10 mouse cellular contexts compared by ENCODE assay signal in the genomic region with DNA sequence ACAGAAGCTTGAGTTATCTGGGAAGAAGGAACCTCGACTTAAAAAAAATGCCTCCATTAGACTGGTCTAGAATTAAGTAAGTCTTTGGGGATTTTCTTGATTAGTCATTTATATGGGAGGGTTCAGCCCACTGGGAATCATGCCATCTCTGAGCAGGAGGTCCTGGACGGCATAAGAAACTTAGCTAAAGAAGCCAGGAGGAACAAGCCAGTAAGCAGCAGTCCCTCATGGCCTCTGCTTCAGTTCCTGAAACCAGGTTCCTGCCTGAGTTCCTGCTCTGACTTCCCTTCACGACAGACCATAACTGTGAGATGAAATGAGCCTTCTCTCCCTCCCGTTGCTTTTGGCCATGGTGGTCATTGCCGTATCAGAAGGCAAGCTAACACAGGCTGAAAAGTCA. TPM values are rescaled to one million over a fixed set of nuclear protein-coding genes. Genes with fewer than 3 reads are reported as not detected.
DNase-seq lines count a peak whose midpoint lies in the region; ATAC-seq lines count a peak whose summit lies in the region.
"Had no signal": no experiment of that assay in that cellular context is flagged by ENCODE, and none has a peak within 500 bp of the region (broad histone marks: within the 10 kb centered on the region; RNA-seq: fewer than 3 reads in every experiment).

No protein-coding gene starts in this region.

- intact Hi-C loops in left cerebral cortex, postnatal 4 days (cut with DNase I) = no loop called here
- intact Hi-C loops in left cerebral cortex, postnatal 36 days (cut with DNase I) = no loop called here

- no peak overlapping the region for H3K4me3 ChIP-seq in brown adipose tissue, adult 24 weeks (ENCODE audit: insufficient read depth, low read depth, low read length)
- no peak overlapping the region for H3K4me3 ChIP-seq in heart, embryonic 15.5 days
- H3K4me3 ChIP-seq: lung, embryonic 15.5 days had no signal

- H3K27ac ChIP-seq in brown adipose tissue, adult 24 weeks (replicated peaks; ENCODE audit: low read depth, low read length) = peak overlapping the region; percentile 45
- H3K27ac ChIP-seq in heart, embryonic 15.5 days = peak overlapping the region; percentile 51; the same call in 1 of the 2 replicates
- H3K27ac ChIP-seq: lung, embryonic 15.5 days had no signal

- H3K4me1 ChIP-seq in brown adipose tissue, adult 24 weeks (ENCODE audit: control insufficient read depth, insufficient read depth, insufficient read length, low read length) = peaks cover 7% of the 10 kb centered on the region
- peaks cover 4% of the 10 kb centered on the region for H3K4me1 ChIP-seq in heart, embryonic 15.5 days (replicated peaks)

- no peaks in the 10 kb centered on the region for H3K27me3 ChIP-seq in heart, embryonic 15.5 days
- H3K27me3 ChIP-seq: lung, embryonic 15.5 days had no signal

- H3K4me2 ChIP-seq in heart, embryonic 15.5 days = no peak overlapping the region

- ATAC-seq in heart, embryonic 15.5 days (replicated peaks; ENCODE audit: insufficient number of reproducible peaks, insufficient read depth, low FRiP score, low read depth) = no peak
- ATAC-seq in megakaryocyte, adult 5-6 weeks (ENCODE audit: poor library complexity, severe bottlenecking) = peak; percentile 81
- ATAC-seq in cerebellum, adult (ENCODE audit: insufficient number of reproducible peaks, low FRiP score, low TSS enrichment) = no peak

- H3K9me3 ChIP-seq in heart, embryonic 15.5 days (replicated peaks) = no peaks in the 10 kb centered on the region
- H3K9me3 ChIP-seq: lung, embryonic 15.5 days had no signal

- no peak overlapping the region for H3K9ac ChIP-seq in heart, embryonic 15.5 days
- H3K9ac ChIP-seq: lung, embryonic 15.5 days had no signal

- WGBS in heart, embryonic 15.5 days = 46% methylated on average over 5 of the region's 5 CpGs

- DNase-seq in left cerebral cortex, postnatal 4 days = peak; percentile 30
- DNase-seq in left cerebral cortex, adult 11 months (ENCODE audit: low spot score) = no peak
- no peak for DNase-seq in left cerebral cortex, postnatal 36 days (ENCODE audit: low spot score in 2 of 2)

- no peaks in the 10 kb centered on the region for H3K36me3 ChIP-seq in heart, embryonic 15.5 days
- H3K36me3 ChIP-seq: lung, embryonic 15.5 days had no signal

RNA-seq across cellular contexts. Expression of gene Atp6v1g3, which starts 29.6 kb away (rescaled TPM):
- not detected for total RNA-seq in left cerebral cortex, postnatal 4 days (2021)
- not detected in 2 replicates for polyA plus RNA-seq in brown adipose tissue, adult 24 weeks (2012; ENCODE audit: insufficient read depth, insufficient read length, missing spikeins)
- not detected in 2 replicates for polyA plus RNA-seq in heart, embryonic 15.5 days (2015; fragmentation: Nextera tagmentation; extraction: Ambion mirVana)
- total RNA-seq in megakaryocyte, adult 5-6 weeks (2015) = not detected in 2 replicates
- 0.65 TPM in 1 of 2 replicates, not detected in the other for total RNA-seq in megakaryocyte, adult 5-6 weeks (2017)
- total RNA-seq in left cerebral cortex, postnatal 36 days (2021) = not detected
- total RNA-seq: gastrocnemius, adult 18-20 months had no signal
- polyA plus RNA-seq: lung, embryonic 15.5 days; testis, adult 2 months had no signal
